Mouse (Mus musculus): Measurements from ENCODE around the gene Zdhhc14. TPM values are rescaled to one million over a fixed set of nuclear protein-coding genes. Genes with fewer than 3 reads are reported as not detected.
"Not testable (repeated sequence)": the region's sequence is repeated elsewhere in the genome, so short reads cannot be mapped to it uniquely, and the experiment has no call there.

The Zdhhc14 gene
- total RNA-seq, 1 experiment from 2014 or later = 3.9 TPM

- no peak for DNase-seq
These were observed 115.0 kb downstream of the Zdhhc14 start for GRCm38 (mm10) chr17:5607352-5607751.

- DNase-seq = no peak
These were observed 117.7 kb downstream of the Zdhhc14 start for GRCm38 (mm10) chr17:5609875-5610552.

GRCm38 (mm10) chr17:5612236-5612635, 119.9 kb downstream of the Zdhhc14 start:
- DNase-seq = no peak

- no peak for DNase-seq
These were observed 122.5 kb downstream of the Zdhhc14 start for GRCm38 (mm10) chr17:5614771-5615318.

- no peak for DNase-seq
These were observed 129.6 kb downstream of the Zdhhc14 start for GRCm38 (mm10) chr17:5621626-5622591.

- no peak for DNase-seq
These were observed 130.4 kb downstream of the Zdhhc14 start for GRCm38 (mm10) chr17:5622764-5623163.

- DNase-seq = no peak
These were observed 130.8 kb downstream of the Zdhhc14 start for GRCm38 (mm10) chr17:5623181-5623580.

- not testable (repeated sequence) for DNase-seq
These were observed 132.5 kb downstream of the Zdhhc14 start for GRCm38 (mm10) chr17:5624815-5625214.

- DNase-seq = no peak
These were observed 134.0 kb downstream of the Zdhhc14 start for GRCm38 (mm10) chr17:5626402-5626801.

GRCm38 (mm10) chr17:5627664-5628063, 135.3 kb downstream of the Zdhhc14 start:
- DNase-seq = no peak

GRCm38 (mm10) chr17:5629651-5630050, 137.3 kb downstream of the Zdhhc14 start:
- no peak for DNase-seq

- no peak for DNase-seq
These were observed 142.9 kb downstream of the Zdhhc14 start for GRCm38 (mm10) chr17:5635254-5635653.

- DNase-seq = no peak
These were observed 149.1 kb downstream of the Zdhhc14 start for GRCm38 (mm10) chr17:5641436-5641835.

- no peak for DNase-seq
These were observed 150.8 kb downstream of the Zdhhc14 start for GRCm38 (mm10) chr17:5642918-5643721.

GRCm38 (mm10) chr17:5650124-5650523, 157.8 kb downstream of the Zdhhc14 start:
- no peak for DNase-seq

- DNase-seq = no peak
These were observed 158.3 kb downstream of the Zdhhc14 start for GRCm38 (mm10) chr17:5650642-5651041.

GRCm38 (mm10) chr17:5651551-5651950, 159.2 kb downstream of the Zdhhc14 start:
- no peak for DNase-seq

- DNase-seq = no peak
These were observed 161.6 kb downstream of the Zdhhc14 start for GRCm38 (mm10) chr17:5653981-5654380.

- DNase-seq = no peak
These were observed 163.2 kb downstream of the Zdhhc14 start for GRCm38 (mm10) chr17:5655536-5655935.

- DNase-seq = no peak
These were observed 168.1 kb downstream of the Zdhhc14 start for GRCm38 (mm10) chr17:5660317-5661080.

GRCm38 (mm10) chr17:5666652-5667051, 174.3 kb downstream of the Zdhhc14 start:
- no peak for DNase-seq
